Mouse (Mus musculus) forebrain, embryonic 10.5 days (tissue): ENCODE results near the gene Tango2. TPM values are rescaled to one million over a fixed set of nuclear protein-coding genes. Genes with fewer than 3 reads are reported as not detected.
A peak's percentile ranks its signal among the peaks of the same experiment; 100 is the strongest.
"Not testable (repeated sequence)": the region's sequence is repeated elsewhere in the genome, so short reads cannot be mapped to it uniquely, and the experiment has no call there.

Experiments
- DNase-seq: peaks from one replicate; pipeline ENCODE4 v3.0.0-alpha.2; 2017; ENCODE audit warnings: low spot score; ENCODE audit errors: extremely low spot score
- H3K27ac ChIP-seq: fragments of 300-500 bp; sonication (generic); 2 replicates; pipeline ENCODE4 v1.5.1; 2016; ENCODE audit warnings: mild to moderate bottlenecking
- H3K27me3 ChIP-seq: fragments of 300-500 bp; sonication (generic); 2 replicates; pipeline ENCODE4 v1.6.1; 2016; ENCODE audit warnings: mild to moderate bottlenecking; ENCODE audit not compliant: poor library complexity, severe bottlenecking
- H3K36me3 ChIP-seq: fragments of 300-500 bp; sonication (generic); replicated peaks from 2 replicates; pipeline ENCODE4 v1.6.1; 2016; ENCODE audit warnings: mild to moderate bottlenecking, moderate library complexity
- H3K4me1 ChIP-seq: fragments of 300-500 bp; sonication (generic); 2 replicates; pipeline ENCODE4 v1.6.1; 2016
- H3K4me3 ChIP-seq: fragments of 300-500 bp; sonication (generic); 2 replicates; pipeline ENCODE4 v1.5.1; 2016; ENCODE audit warnings: mild to moderate bottlenecking, moderate library complexity
- H3K9me3 ChIP-seq: fragments of 300-500 bp; sonication (generic); 2 replicates; pipeline ENCODE4 v1.6.1; 2016; ENCODE audit warnings: mild to moderate bottlenecking, moderate library complexity
- WGBS: fragments of 180-500 bp; shearing (Covaris S2); methylation state at CpG from one replicate; pipeline ENCODE4 v1.1.7; 2016; 5-methylcytosine and 5-hydroxymethylcytosine counted together
- polyA plus RNA-seq: library from polyadenylated mRNA; unstranded; fragments of >200 nt; fragmentation: Nextera tagmentation; extraction: Ambion mirVana; gene quantifications from 2 replicates; pipeline ENCODE4 v1.2.1, GENCODE M21; 2016

The Tango2 gene
- polyA plus RNA-seq, 1 experiment from 2014 or later = 35.7 TPM

DNA sequence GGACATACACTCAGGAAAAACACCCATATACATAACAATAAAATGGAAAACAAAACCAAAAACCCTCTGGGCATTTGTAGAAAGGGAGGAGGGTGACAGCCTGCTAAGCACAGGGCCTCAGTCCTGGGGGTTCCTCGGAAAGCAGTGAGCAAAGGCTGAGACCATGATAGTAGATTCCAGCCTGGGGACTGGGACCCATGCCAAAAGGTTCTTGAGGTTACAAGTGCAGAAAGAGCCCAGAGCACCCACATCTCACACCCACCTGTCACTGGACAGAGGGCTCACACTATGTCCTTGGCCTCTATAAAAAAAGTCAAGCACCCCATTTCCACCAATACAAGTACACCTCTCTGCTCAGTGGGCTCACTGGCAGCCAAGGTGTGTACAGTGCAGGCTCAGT is 19.4 kb downstream of the Tango2 start:
- H3K4me3 ChIP-seq = no peak overlapping the region
- no peak for DNase-seq
- no peaks in the 10 kb centered on the region for H3K9me3 ChIP-seq
- no peak overlapping the region for H3K27ac ChIP-seq
- H3K27me3 ChIP-seq = no peaks in the 10 kb centered on the region
- WGBS = 79% methylated on average over 1 of the region's 1 CpGs
- H3K36me3 ChIP-seq = peaks cover 4% of the 10 kb centered on the region; the same call in 1 of the 2 replicates
- H3K4me1 ChIP-seq = no peaks in the 10 kb centered on the region

DNA sequence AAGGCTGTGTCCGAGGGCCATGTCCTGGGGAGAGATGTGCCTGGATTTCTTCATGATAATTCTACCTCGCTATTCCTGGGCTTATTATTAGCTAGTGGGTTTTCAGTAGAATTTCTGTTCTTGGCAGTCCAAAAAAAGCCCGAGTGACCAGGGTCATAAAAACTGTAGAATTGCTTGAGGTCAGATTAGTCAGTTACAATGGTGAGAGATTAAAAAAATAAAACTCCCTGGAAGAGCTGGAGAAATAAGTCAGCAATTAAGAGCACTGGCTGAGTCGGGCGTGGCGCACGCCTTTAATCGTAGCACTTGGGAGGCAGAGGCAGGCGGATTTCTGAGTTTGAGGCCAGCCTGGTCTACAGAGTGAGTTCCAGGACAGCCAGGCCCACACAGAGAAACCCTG is 20.0 kb downstream of the Tango2 start:
- 93% methylated on average over 9 of the region's 9 CpGs for WGBS
- H3K27ac ChIP-seq = no peak overlapping the region
- H3K4me1 ChIP-seq = no peaks in the 10 kb centered on the region
- H3K27me3 ChIP-seq = no peaks in the 10 kb centered on the region
- H3K36me3 ChIP-seq = peaks cover 4% of the 10 kb centered on the region; the same call in 1 of the 2 replicates
- no peak for DNase-seq
- no peak overlapping the region for H3K4me3 ChIP-seq
- H3K9me3 ChIP-seq = no peaks in the 10 kb centered on the region

DNA sequence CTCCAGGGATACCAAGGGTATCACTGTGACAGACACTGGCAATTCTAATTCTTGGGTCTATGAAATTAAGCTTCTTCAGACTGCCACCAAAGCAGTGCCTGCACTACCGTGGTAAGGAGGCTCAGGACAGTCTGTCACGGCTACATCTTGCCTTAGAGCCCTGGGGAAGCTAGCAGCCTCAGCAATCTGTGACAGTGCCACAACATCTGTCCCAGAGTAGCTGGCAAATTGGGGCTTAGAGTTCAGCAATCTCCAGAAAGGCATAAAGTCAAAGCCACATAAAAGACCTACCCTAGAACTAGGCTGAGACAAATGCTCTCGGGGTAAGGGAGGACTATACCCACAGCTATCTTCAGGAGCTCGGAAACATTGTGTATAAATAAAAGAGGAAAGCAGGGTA is 22.2 kb downstream of the Tango2 start:
- WGBS = 78% methylated on average over 4 of the region's 4 CpGs
- Histone ChIP-seq H3K4me3 (no peak overlapping the region), H3K27me3 (no peaks in the 10 kb centered on the region), H3K27ac (no peak overlapping the region), H3K36me3 (0 out of 2 replicates have a peak, but pooled peaks cover 2% of the 10 kb centered on the region), H3K4me1 (no peaks in the 10 kb centered on the region), H3K9me3 (no peaks in the 10 kb centered on the region)
- DNase-seq = no peak

DNA sequence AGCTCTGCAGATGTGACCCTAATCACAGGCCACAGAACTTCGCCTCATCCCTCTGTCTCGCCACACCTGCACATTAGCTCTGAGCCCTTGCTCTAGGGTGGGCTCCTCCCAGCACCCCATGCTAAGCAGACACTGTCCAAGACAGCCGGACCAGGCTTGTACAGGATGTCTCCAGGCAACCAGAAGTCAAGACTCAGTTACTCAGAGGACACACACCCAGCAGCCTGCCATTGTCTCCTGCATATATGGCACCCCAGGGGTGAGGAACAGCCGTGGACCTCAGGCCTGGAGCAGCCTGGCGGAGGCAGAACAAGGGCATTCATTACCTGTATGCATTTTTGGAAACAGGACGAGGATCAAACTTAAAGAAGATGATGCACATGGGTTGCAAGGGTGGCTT is 23.9 kb downstream of the Tango2 start:
- H3K4me3 ChIP-seq = no peak overlapping the region
- H3K9me3 ChIP-seq = no peaks in the 10 kb centered on the region
- 86% methylated on average over 6 of the region's 6 CpGs for WGBS
- no peaks in the 10 kb centered on the region for H3K4me1 ChIP-seq
- H3K36me3 ChIP-seq = 0 out of 2 replicates have a peak, but pooled peaks cover 2% of the 10 kb centered on the region
- H3K27me3 ChIP-seq = no peaks in the 10 kb centered on the region
- no peak for DNase-seq
- H3K27ac ChIP-seq = no peak overlapping the region

DNA sequence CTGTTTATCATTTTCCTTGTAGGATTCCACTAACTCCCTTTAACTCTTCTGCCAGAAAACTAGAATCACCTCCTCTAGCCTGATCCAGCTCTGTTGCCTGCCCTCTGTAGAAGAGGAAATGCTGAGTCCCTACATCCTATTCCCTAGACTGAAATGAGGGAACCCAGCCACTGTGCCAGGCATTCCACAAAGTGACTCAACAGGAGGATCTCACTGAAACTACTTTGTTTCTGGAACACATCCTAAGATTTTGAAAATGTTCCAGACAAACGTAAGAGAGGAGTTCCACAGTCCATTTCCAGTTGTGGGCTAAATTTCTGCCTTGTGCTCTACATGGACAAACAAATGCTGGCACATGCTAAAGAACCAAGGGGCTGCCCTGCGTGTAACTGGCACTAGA is 24.4 kb downstream of the Tango2 start:
- no peaks in the 10 kb centered on the region for H3K9me3 ChIP-seq

DNA sequence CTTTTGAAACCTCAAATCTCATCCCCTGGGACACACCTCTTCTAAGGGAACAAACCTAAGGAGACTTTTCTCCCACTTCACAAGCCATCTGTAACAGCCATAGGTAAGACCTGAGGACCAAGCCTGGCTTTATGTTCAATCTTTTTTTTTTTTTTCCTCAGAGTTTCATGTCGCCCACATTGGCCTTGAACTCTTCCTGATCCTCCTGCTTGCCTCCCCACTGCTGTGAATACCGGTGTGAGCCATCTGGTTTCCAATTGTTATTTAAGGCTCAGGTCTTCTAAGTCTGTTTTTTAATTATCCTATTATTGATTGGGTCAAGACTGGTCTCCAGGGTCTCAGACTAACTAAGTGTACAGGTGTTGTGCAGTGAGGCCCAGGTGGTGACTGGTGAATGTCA is 26.5 kb downstream of the Tango2 start:
- H3K27ac ChIP-seq = no peak overlapping the region
- 0 out of 2 replicates have a peak, but pooled peaks cover 2% of the 10 kb centered on the region for H3K36me3 ChIP-seq
- no peaks in the 10 kb centered on the region for H3K27me3 ChIP-seq
- no peaks in the 10 kb centered on the region for H3K4me1 ChIP-seq
- DNase-seq = no peak
- no peak overlapping the region for H3K4me3 ChIP-seq
- WGBS = 77% methylated on average over 2 of the region's 2 CpGs
- H3K9me3 ChIP-seq = no peaks in the 10 kb centered on the region

More for the DNA sequence above, 24.4 kb downstream of the Tango2 start:
- Histone ChIP-seq H3K36me3 (0 out of 2 replicates have a peak, but pooled peaks cover 2% of the 10 kb centered on the region), H3K4me1 (no peaks in the 10 kb centered on the region), H3K4me3 (no peak overlapping the region), H3K27me3 (no peaks in the 10 kb centered on the region), H3K27ac (no peak overlapping the region)
- WGBS = 88% methylated on average over 2 of the region's 2 CpGs
- DNase-seq = no peak

DNA sequence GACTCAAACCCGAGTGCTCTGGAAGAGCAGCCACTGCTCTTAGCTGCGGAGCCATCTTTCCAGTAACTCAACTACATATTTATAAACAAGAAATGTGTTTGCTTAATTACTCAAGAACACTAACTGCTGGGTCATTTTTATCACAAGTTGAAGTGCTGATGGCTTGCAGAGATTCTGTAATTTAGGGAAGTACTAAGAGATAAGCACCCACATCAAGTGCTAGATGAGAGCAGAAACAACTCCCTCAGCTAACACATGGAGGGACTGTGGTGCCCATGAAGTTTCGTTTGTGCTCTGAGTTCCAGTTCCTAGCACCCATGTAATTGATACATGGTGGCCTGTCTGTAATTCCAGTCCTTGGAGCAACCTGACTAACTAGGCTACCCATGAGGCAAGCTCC is 28.9 kb downstream of the Tango2 start:
- DNase-seq = no peak
- Histone ChIP-seq H3K4me3 (no peak overlapping the region), H3K36me3 (0 out of 2 replicates have a peak, but pooled peaks cover 2% of the 10 kb centered on the region), H3K27me3 (no peaks in the 10 kb centered on the region), H3K9me3 (no peaks in the 10 kb centered on the region), H3K4me1 (no peaks in the 10 kb centered on the region), H3K27ac (no peak overlapping the region)
- 93% methylated on average over 3 of the region's 3 CpGs for WGBS

DNA sequence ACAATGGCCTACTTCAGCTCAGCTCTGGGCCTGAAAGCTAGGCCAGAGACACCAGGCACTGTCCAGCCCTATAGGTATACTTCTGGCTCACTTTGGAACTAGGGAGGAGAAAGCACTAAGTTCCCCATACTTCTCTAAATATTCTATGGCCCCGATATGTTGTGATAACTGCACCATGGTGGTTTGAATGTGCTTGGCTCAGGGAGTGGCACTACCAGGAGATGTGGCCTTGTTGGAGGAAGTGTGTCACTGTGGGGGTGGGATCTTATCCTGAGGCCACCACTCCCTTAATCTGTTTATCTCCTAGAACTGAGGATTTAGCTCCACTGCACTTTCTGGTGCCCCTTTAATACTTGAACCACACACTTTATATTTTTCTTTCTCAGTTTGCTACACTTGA is 39.7 kb downstream of the Tango2 start:
- no peak overlapping the region for H3K27ac ChIP-seq
- no peak overlapping the region for H3K4me3 ChIP-seq
- no peaks in the 10 kb centered on the region for H3K27me3 ChIP-seq
- no peaks in the 10 kb centered on the region for H3K4me1 ChIP-seq
- no peak for DNase-seq
- H3K9me3 ChIP-seq = no peaks in the 10 kb centered on the region
- peaks cover 28% of the 10 kb centered on the region for H3K36me3 ChIP-seq
- 91% methylated on average over 1 of the region's 1 CpGs for WGBS

DNA sequence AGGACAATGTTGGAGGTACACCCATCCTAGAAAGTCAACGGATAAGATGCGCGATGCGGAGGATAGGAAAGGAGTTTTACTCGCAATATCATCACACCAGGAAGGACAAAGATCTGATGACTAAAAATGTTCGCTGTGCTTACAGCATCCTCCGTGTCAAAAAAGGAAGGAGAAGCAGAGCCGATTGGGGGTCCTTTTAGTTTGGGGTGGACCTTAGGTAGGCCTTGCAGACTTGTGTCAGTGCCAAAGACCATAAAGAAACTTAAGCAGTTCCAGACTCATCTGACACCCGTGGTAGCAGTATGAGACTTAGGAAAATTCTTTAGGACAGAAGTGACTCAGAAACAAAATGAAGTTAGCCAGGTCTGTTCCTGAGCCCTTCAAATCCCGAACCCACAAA is 58.3 kb downstream of the Tango2 start:
- WGBS = 8% methylated on average over 10 of the region's 10 CpGs
- not testable (repeated sequence) for H3K9me3 ChIP-seq, DNase-seq, H3K27me3 ChIP-seq
- Histone ChIP-seq H3K27ac (peak overlapping the region; percentile 94), H3K4me3 (peak overlapping the region; percentile 68), H3K4me1 (peaks cover 36% of the 10 kb centered on the region), H3K36me3 (peaks cover 30% of the 10 kb centered on the region)

DNA sequence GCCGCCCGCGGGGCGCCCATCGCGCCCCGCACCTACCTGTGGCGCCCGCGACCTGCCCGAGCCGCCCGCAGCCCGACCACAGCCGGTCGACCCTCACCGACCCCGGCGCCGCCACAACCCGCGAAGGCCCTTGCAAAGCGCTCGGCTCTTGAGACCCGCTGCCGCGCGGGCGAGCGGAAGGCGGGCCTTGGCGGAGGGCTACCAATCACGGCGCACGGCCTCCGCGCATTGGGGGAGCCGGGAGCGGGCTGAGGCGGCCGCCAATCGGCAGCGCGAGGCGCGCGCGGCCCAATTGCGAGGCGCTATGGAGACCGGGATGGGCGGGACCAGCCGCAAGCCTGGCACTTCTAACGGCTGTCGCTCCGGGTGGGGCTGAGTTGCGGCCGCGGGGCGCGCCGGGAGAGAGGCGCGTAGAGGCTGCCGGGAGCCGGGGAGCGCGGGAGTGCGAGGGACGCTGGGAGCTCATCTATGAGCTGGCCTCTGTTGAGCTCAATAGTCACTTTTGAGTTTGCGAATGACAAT is 58.8 kb downstream of the Tango2 start, which contains the start of gene Dgcr8:
TSS of gene Dgcr8 (minus strand) at position 180 of the 522 bp plus-strand sequence.
- H3K36me3 ChIP-seq = peaks cover 34% of the 10 kb centered on the region
- H3K27ac ChIP-seq = peak within 1 kb of the TSS; percentile 94
- WGBS = under 1% methylated on average over 71 of the region's 71 CpGs
- H3K4me3 ChIP-seq = peak within 1 kb of the TSS; percentile 68
- H3K4me1 ChIP-seq = peaks cover 36% of the 10 kb centered on the region
- DNase-seq = peak; percentile 97
- H3K9me3 ChIP-seq = no peaks in the 10 kb centered on the region
- H3K27me3 ChIP-seq = no peaks in the 10 kb centered on the region

DNA sequence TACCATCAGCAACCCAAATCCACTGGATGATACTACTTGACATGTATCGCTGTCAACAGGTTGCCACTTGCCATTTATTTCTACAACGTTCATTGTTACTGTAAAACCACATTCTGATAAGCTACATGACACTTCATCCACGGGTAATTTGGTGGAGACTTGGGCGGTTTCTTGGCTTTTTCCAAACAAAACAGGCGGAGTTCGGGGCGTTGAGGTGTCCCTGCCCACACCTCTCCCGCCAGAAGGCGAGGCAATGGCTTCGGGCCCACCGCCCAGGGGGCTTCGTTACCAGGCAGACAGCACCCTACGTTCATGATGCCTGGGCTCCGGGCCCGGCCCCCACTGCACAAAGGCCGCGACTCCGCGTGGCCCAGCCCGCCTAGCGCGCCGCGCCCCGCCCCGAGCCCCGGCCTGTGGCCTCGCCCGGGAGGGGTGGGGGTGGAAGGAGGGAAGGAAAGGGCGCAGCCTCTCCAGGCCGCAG is 59.3 kb downstream of the Tango2 start:
- DNase-seq = no peak
- Histone ChIP-seq H3K27me3 (no peaks in the 10 kb centered on the region), H3K36me3 (peaks cover 40% of the 10 kb centered on the region), H3K9me3 (no peaks in the 10 kb centered on the region), H3K4me3 (peak overlapping the region; percentile 68), H3K4me1 (peaks cover 36% of the 10 kb centered on the region), H3K27ac (peak overlapping the region; percentile 94)
- WGBS = 1% methylated on average over 31 of the region's 31 CpGs

DNA sequence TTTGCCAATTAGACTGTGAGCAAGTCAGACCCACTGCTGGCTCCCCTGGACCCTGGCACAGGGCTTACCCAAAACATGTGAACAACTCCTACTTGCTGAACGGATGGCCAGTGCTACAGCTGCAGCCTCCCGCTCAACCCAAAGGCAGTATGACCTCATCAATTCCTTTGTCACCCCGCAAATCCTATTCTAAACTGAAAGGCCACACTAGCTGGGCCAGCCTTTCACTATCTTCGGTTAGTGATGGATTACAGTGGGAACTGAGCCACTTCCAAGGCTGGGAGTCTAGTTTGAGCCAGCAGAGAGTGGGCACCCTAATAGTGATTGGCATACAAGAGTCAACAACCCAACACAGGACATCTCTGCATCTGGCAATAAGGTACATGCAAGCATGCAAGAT is 59.7 kb downstream of the Tango2 start:
- H3K9me3 ChIP-seq = no peaks in the 10 kb centered on the region
- DNase-seq = peak; percentile 41
- H3K4me3 ChIP-seq = peak overlapping the region; percentile 68
- H3K36me3 ChIP-seq = peaks cover 44% of the 10 kb centered on the region
- 2% methylated on average over 4 of the region's 4 CpGs for WGBS
- peak overlapping the region; percentile 94 for H3K27ac ChIP-seq
- no peaks in the 10 kb centered on the region for H3K27me3 ChIP-seq
- peaks cover 36% of the 10 kb centered on the region for H3K4me1 ChIP-seq

DNA sequence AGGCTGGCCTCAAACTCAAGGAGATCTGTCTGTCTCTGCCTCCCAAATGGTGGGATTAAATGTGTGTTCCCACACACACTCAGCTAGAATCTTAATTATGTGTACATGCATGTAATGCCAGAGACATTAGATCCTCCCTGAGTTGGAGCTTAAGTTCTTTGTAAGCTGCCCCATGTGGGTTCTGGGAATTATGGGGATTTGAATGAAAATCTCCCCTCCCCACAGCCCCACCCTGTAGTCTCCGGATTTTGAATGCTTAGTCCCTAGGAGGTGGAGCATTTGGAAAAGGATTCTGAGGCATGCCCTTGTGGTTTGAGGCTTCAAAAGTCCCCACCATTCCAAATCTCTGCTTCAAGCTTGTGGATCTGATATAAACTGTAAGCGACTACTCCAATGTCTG is 72.7 kb downstream of the Tango2 start:
- Histone ChIP-seq H3K4me1 (no peaks in the 10 kb centered on the region), H3K27ac (no peak overlapping the region), H3K36me3 (peaks cover 99% of the 10 kb centered on the region), H3K4me3 (no peak overlapping the region), H3K9me3 (no peaks in the 10 kb centered on the region), H3K27me3 (no peaks in the 10 kb centered on the region)
- 82% methylated on average over 2 of the region's 2 CpGs for WGBS
- no peak for DNase-seq
